Mouse (Mus musculus) kidney, adult 9 months (tissue): Measurements from ENCODE around the gene Gmds.

Source experiments
- DNase-seq: peaks from one replicate; pipeline ENCODE4 v3.0.0; 2022

Gmds gene

GRCm38 (mm10) chr13:32266721-32267120 lies 71.8 kb downstream of the Gmds start:
- no peak for DNase-seq

GRCm38 (mm10) chr13:32256121-32256520 lies 82.4 kb downstream of the Gmds start:
- no peak for DNase-seq

- no peak for DNase-seq
These were observed 86.3 kb downstream of the Gmds start for GRCm38 (mm10) chr13:32252276-32252675.

- DNase-seq = peak; percentile 4
These were observed 96.3 kb downstream of the Gmds start for GRCm38 (mm10) chr13:32242200-32242599.

- peak; percentile 22 for DNase-seq
These were observed 102.3 kb downstream of the Gmds start for GRCm38 (mm10) chr13:32236269-32236678.

GRCm38 (mm10) chr13:32235046-32235445 lies 103.5 kb downstream of the Gmds start:
- no peak for DNase-seq

GRCm38 (mm10) chr13:32234019-32234418 lies 104.5 kb downstream of the Gmds start:
- peak; percentile 9 for DNase-seq

- no peak for DNase-seq
These were observed 106.1 kb downstream of the Gmds start for GRCm38 (mm10) chr13:32232391-32232790.

- no peak for DNase-seq
These were observed 106.6 kb downstream of the Gmds start for GRCm38 (mm10) chr13:32231956-32232355.

- no peak for DNase-seq
These were observed 110.5 kb downstream of the Gmds start for GRCm38 (mm10) chr13:32227874-32228562.

- DNase-seq = no peak
These were observed 120.9 kb downstream of the Gmds start for GRCm38 (mm10) chr13:32217647-32218046.

- peak; percentile 57 for DNase-seq
These were observed 124.7 kb downstream of the Gmds start for GRCm38 (mm10) chr13:32213702-32214452.

GRCm38 (mm10) chr13:32212125-32212524 lies 126.4 kb downstream of the Gmds start:
- no peak for DNase-seq

- no peak for DNase-seq
These were observed 131.2 kb downstream of the Gmds start for GRCm38 (mm10) chr13:32207172-32207908.

- DNase-seq = no peak
These were observed 158.6 kb downstream of the Gmds start for GRCm38 (mm10) chr13:32179906-32180305.

GRCm38 (mm10) chr13:32178682-32179081 lies 159.9 kb downstream of the Gmds start:
- DNase-seq = no peak

GRCm38 (mm10) chr13:32177852-32178453 lies 160.6 kb downstream of the Gmds start:
- no peak for DNase-seq

- peak; percentile 24 for DNase-seq
These were observed 163.5 kb downstream of the Gmds start for GRCm38 (mm10) chr13:32175028-32175427.

GRCm38 (mm10) chr13:32169173-32169572 lies 169.4 kb downstream of the Gmds start:
- peak; percentile 54 for DNase-seq

- no peak for DNase-seq
These were observed 170.7 kb downstream of the Gmds start for GRCm38 (mm10) chr13:32167806-32168205.

- DNase-seq = no peak
These were observed 173.0 kb downstream of the Gmds start for GRCm38 (mm10) chr13:32165581-32165980.

GRCm38 (mm10) chr13:32161567-32161966 lies 177.0 kb downstream of the Gmds start:
- no peak for DNase-seq

GRCm38 (mm10) chr13:32158240-32158639 lies 180.3 kb downstream of the Gmds start:
- no peak for DNase-seq
